In the genomic region with DNA sequence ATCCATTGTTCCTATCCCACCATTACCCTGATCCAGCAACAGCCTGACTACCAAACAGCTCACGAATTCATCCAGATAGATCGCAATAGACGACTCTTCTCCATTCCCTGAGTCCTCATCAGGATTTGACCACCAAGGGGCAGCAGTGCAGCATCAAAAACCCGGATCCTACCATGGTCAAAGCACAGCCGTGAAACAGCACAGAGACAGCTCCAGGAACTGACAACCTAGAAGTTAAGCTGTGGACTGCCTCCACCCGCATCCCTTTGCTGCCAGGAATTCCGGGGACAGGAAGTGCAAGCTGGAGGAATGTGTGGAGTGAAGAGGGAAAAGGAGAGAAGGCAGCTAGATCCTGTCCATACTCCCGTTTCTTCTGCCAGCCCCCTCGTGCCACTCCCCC, we compare ENCODE assay signal across 1 mouse cellular context.
TF ChIP-seq lines count a peak whose summit lies in the region.

No protein-coding gene starts in this region.

TF ChIP-seq in CH12.LX, 34 proteins besides CTCF, POLR2A, EP300 and RAD21 (continued from another document):
- TF ChIP-seq TCF12 (IDR thresholded peaks at IDR 0.05; ENCODE audit: low read depth, low read length) (no peak), POLR2AphosphoS2 (IDR thresholded peaks at IDR 0.05; ENCODE audit: low read depth, low read length) (no peak), HCFC1 (IDR thresholded peaks at IDR 0.05; ENCODE audit: low read depth, low read length) (no peak), MYC (IDR thresholded peaks at IDR 0.05; ENCODE audit: low read depth, low read length) (0 out of 2 replicates have a peak, but pooled peaks have one; percentile 24), IRF4 (IDR thresholded peaks at IDR 0.05; ENCODE audit: low read depth, low read length) (no peak), USF2 (conservative IDR thresholded peaks at IDR 0.05; ENCODE audit: low read depth, low read length) (no peak), MAX (IDR thresholded peaks at IDR 0.05; ENCODE audit: low read length) (no peak), CHD1 (IDR thresholded peaks at IDR 0.05; ENCODE audit: low read depth, low read length) (no peak)
TF ChIP-seq in CH12.LX: peak in this region for 6.
